Mouse (Mus musculus): ENCODE data around the gene B3gnt8.

DNA sequence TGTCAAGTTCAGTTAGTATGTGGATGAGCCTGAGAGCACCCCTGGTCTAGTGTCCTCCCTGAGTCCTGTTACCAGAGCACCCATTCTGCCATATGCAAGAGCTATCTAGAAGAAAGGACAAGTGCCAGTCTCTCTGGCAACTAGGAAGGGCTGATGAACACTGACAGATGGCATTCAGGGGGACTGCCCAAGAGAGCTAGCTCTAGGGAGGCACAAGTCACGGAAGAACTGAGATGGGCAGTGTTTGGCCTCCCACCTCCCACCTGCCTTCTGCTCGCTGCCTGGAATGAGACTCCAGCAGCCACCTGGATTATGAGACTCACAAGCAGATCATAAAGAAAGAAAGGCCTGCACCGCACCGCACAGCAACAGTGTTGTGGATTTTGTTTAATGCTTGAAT is 13.3 kb downstream of the B3gnt8 start:
- TF ChIP-seq CTCF (IDR thresholded peaks at IDR 0.05; ENCODE audit: control insufficient read depth, insufficient read depth, insufficient read length): no peak
- TF ChIP-seq FOSL1 (IDR thresholded peaks at IDR 0.05; ENCODE audit: insufficient read depth, low read length, poor library complexity, severe bottlenecking): no peak

Measured in C2C12 (cell line).